Mouse (Mus musculus): ENCODE measurements around the gene Ptpn3.

- no peak for TF ChIP-seq MAFK (IDR thresholded peaks at IDR 0.05; ENCODE audit: insufficient read depth, low read depth, low read length)
- no peak for TF ChIP-seq ZC3H11A (IDR thresholded peaks at IDR 0.05; ENCODE audit: borderline replicate concordance, low read depth, low read length)
- TF ChIP-seq ZNF384 (IDR thresholded peaks at IDR 0.05; ENCODE audit: low read depth, low read length), result no peak
These were observed 39.2 kb downstream of the Ptpn3 start for GRCm38 (mm10) chr4:57262451-57262850.
